Mouse (Mus musculus) cerebral cortex, adult 2 months (tissue): ENCODE data around the gene Mog.

Source experiments
- WGBS: fragments of 180-500 bp; shearing (Covaris S2); methylation state at CpG from one replicate; pipeline ENCODE4 v1.1.7; 2018; 5-methylcytosine and 5-hydroxymethylcytosine counted together

The Mog gene

GRCm38 (mm10) chr17:37022628-37023576 lies at the start of gene Mog:
TSS of gene Mog (minus strand) at chr17:37023398.
- 67% methylated on average over 9 of the region's 9 CpGs for WGBS

GRCm38 (mm10) chr17:37072730-37073276 lies 49.6 kb upstream of the Mog start:
- 24% methylated on average over 11 of the region's 11 CpGs for WGBS

GRCm38 (mm10) chr17:37072080-37072729 lies 49.0 kb upstream of the Mog start:
- WGBS = 59% methylated on average over 12 of the region's 12 CpGs

GRCm38 (mm10) chr17:37070121-37070520 lies 46.9 kb upstream of the Mog start:
- 70% methylated on average over 8 of the region's 8 CpGs for WGBS

GRCm38 (mm10) chr17:37067861-37068260 lies 44.7 kb upstream of the Mog start:
- 21% methylated on average over 1 of the region's 1 CpGs for WGBS

GRCm38 (mm10) chr17:37065993-37066392 lies 42.8 kb upstream of the Mog start:
- WGBS = over 99% methylated on average over 2 of the region's 2 CpGs

- WGBS = 45% methylated on average over 11 of the region's 11 CpGs
These were observed 40.7 kb upstream of the Mog start for GRCm38 (mm10) chr17:37063686-37064495.

- 34% methylated on average over 10 of the region's 10 CpGs for WGBS
These were observed 39.9 kb upstream of the Mog start for GRCm38 (mm10) chr17:37063063-37063462.

- WGBS = 33% methylated on average over 10 of the region's 10 CpGs
These were observed 39.0 kb upstream of the Mog start for GRCm38 (mm10) chr17:37062101-37062641.

- 24% methylated on average over 3 of the region's 3 CpGs for WGBS
These were observed 38.2 kb upstream of the Mog start for GRCm38 (mm10) chr17:37061435-37061834.

GRCm38 (mm10) chr17:37056957-37057356 lies 33.8 kb upstream of the Mog start:
- 35% methylated on average over 6 of the region's 6 CpGs for WGBS

- WGBS = 28% methylated on average over 4 of the region's 4 CpGs
These were observed 28.5 kb upstream of the Mog start for GRCm38 (mm10) chr17:37051745-37052144.

- 7% methylated on average over 27 of the region's 27 CpGs for WGBS
These were observed 27.7 kb upstream of the Mog start for GRCm38 (mm10) chr17:37050876-37051275.

- WGBS = 1% methylated on average over 22 of the region's 22 CpGs
These were observed 27.2 kb upstream of the Mog start for GRCm38 (mm10) chr17:37050399-37050798.

GRCm38 (mm10) chr17:37049570-37050310 lies 26.5 kb upstream of the Mog start:
- WGBS = 9% methylated on average over 39 of the region's 39 CpGs

- 49% methylated on average over 7 of the region's 7 CpGs for WGBS
These were observed 25.2 kb upstream of the Mog start for GRCm38 (mm10) chr17:37048383-37048782.

GRCm38 (mm10) chr17:37047981-37048380 lies 24.8 kb upstream of the Mog start:
- 18% methylated on average over 3 of the region's 3 CpGs for whole genome bisulfite sequencing

- WGBS = 23% methylated on average over 19 of the region's 19 CpGs
These were observed 24.3 kb upstream of the Mog start for GRCm38 (mm10) chr17:37047332-37047976.

- under 1% methylated on average over 52 of the region's 58 CpGs for WGBS
These were observed 23.3 kb upstream of the Mog start for GRCm38 (mm10) chr17:37046312-37047112.
